Mouse (Mus musculus) erythroblast, adult 5-6 weeks (primary cell): ENCODE data around the gene Vasn. TPM values are rescaled to one million over a fixed set of nuclear protein-coding genes. Genes with fewer than 3 reads are reported as not detected.

Experiments used
- ATAC-seq: replicated peaks from 2 replicates; pipeline ENCODE4 v1.8.0; 2016; ENCODE audit warnings: moderate number of reproducible peaks, mild to moderate bottlenecking, moderate TSS enrichment, inconsistent platforms; ENCODE audit not compliant: poor library complexity, low FRiP score, severe bottlenecking
- total RNA-seq, 2 experiments: library from RNA; stranded (forward) in 1 of 2; stranded (reverse) in 1 of 2; fragments of 150-400 nt in 1 of 2; fragments of 200-764, 138-1000 nt in 1 of 2; gene quantifications; 2 replicates each; pipeline versions ENCODE4 v1.2.3 to v1.2.4; 2015 to 2017; ENCODE audit warnings: low replicate concordance in 2 of 2

Gene Vasn
- total RNA-seq, 2 experiments from 2014 or later = not detected

- no peak for ATAC-seq
These were observed 695 bp downstream of the Vasn start for GRCm38 (mm10) chr16:4640267-4641005.

- no peak for ATAC-seq
These were observed 1.5 kb downstream of the Vasn start for GRCm38 (mm10) chr16:4641119-4641838.

- no peak for ATAC-seq
These were observed 2.4 kb downstream of the Vasn start for GRCm38 (mm10) chr16:4642190-4642589.

- ATAC-seq = no peak
These were observed 3.2 kb downstream of the Vasn start for GRCm38 (mm10) chr16:4642937-4643336.

- ATAC-seq = no peak
These were observed 4.1 kb downstream of the Vasn start for GRCm38 (mm10) chr16:4643670-4644419.

GRCm38 (mm10) chr16:4645867-4646266 is 6.1 kb downstream of the Vasn start:
- ATAC-seq = no peak

- ATAC-seq = no peak
These were observed 7.1 kb downstream of the Vasn start for GRCm38 (mm10) chr16:4646831-4647230.

- ATAC-seq = no peak
These were observed 8.0 kb downstream of the Vasn start for GRCm38 (mm10) chr16:4647651-4648141.

- no peak for ATAC-seq
These were observed 8.8 kb downstream of the Vasn start for GRCm38 (mm10) chr16:4648416-4649023.

- ATAC-seq = no peak
These were observed 9.5 kb downstream of the Vasn start for GRCm38 (mm10) chr16:4649211-4649610.

- ATAC-seq = no peak
These were observed 10.0 kb downstream of the Vasn start for GRCm38 (mm10) chr16:4649692-4650091.

GRCm38 (mm10) chr16:4650161-4650560 is 10.4 kb downstream of the Vasn start:
- no peak for ATAC-seq

- no peak for ATAC-seq
These were observed 11.3 kb downstream of the Vasn start for GRCm38 (mm10) chr16:4651081-4651480.

- no peak for ATAC-seq
These were observed 11.9 kb downstream of the Vasn start for GRCm38 (mm10) chr16:4651624-4652023.

GRCm38 (mm10) chr16:4652707-4653416 is 13.1 kb downstream of the Vasn start:
- ATAC-seq = no peak

GRCm38 (mm10) chr16:4654706-4655105 is 15.0 kb downstream of the Vasn start:
- no peak for ATAC-seq

- no peak for ATAC-seq
These were observed 15.6 kb downstream of the Vasn start for GRCm38 (mm10) chr16:4655251-4655734.

GRCm38 (mm10) chr16:4655764-4656570 is 16.2 kb downstream of the Vasn start:
- no peak for ATAC-seq
